Mouse (Mus musculus) heart, embryonic 14.5 days (tissue): ENCODE data around the gene Lsm14b. TPM values are rescaled to one million over a fixed set of nuclear protein-coding genes. Genes with fewer than 3 reads are reported as not detected.

Source experiments
- ATAC-seq: fragments of 200-750 bp; cut with Nextera tagmentation; 2 replicates; pipeline ENCODE4 v1.8.0; 2017; ENCODE audit warnings: low read depth, moderate TSS enrichment; ENCODE audit not compliant: insufficient number of reproducible peaks, insufficient read depth, low FRiP score
- H3K27ac ChIP-seq, 2 experiments: fragments of 200-500 bp in 1 of 2; fragments of 300-500 bp in 1 of 2; sonication (generic) in 1 of 2; replicated peaks in 1 of 2; 2 replicates each; pipeline ENCODE4 v1.5.1; 2012 to 2014; ENCODE audit warnings: low read depth in 2 of 2, low read length in 2 of 2, control low read depth in 1 of 2, mild to moderate bottlenecking in 1 of 2, mixed read lengths in 1 of 2; ENCODE audit not compliant: control insufficient read depth in 1 of 2, insufficient read depth in 1 of 2
- H3K27me3 ChIP-seq: fragments of 300-500 bp; sonication (generic); 2 replicates; pipeline ENCODE4 v1.6.1; 2014; ENCODE audit warnings: mild to moderate bottlenecking, low read length, control low read depth; ENCODE audit not compliant: control insufficient read depth, insufficient read depth
- H3K36me3 ChIP-seq: fragments of 300-500 bp; sonication (generic); 2 replicates; pipeline ENCODE4 v1.6.1; 2014; ENCODE audit warnings: mild to moderate bottlenecking, control low read depth, low read length, mixed read lengths; ENCODE audit not compliant: control insufficient read depth, insufficient read depth
- H3K4me1 ChIP-seq, 2 experiments: fragments of 200-500 bp in 1 of 2; fragments of 300-500 bp in 1 of 2; sonication (generic) in 1 of 2; 2 replicates each; pipeline ENCODE4 v1.6.1; 2012 to 2014; ENCODE audit warnings: low read length in 2 of 2, control low read depth in 1 of 2, mixed read lengths in 1 of 2; ENCODE audit not compliant: control insufficient read depth in 2 of 2, insufficient read depth in 2 of 2
- H3K4me2 ChIP-seq: fragments of 300-500 bp; sonication (generic); 2 replicates; pipeline ENCODE4 v1.6.1; 2014; ENCODE audit warnings: mild to moderate bottlenecking, low read length
- H3K4me3 ChIP-seq, 2 experiments: fragments of 200-500 bp in 1 of 2; fragments of 300-500 bp in 1 of 2; sonication (generic) in 1 of 2; 2 replicates each; pipeline ENCODE4 v1.5.1; 2012 to 2014; ENCODE audit warnings: low read length in 2 of 2, mild to moderate bottlenecking in 2 of 2, control low read depth in 1 of 2, low read depth in 1 of 2, moderate library complexity in 1 of 2; ENCODE audit not compliant: control insufficient read depth in 1 of 2, insufficient read depth in 1 of 2
- H3K9ac ChIP-seq: fragments of 300-500 bp; sonication (generic); 2 replicates; pipeline ENCODE4 v1.6.1; 2014; ENCODE audit warnings: mild to moderate bottlenecking, low read length
- H3K9me3 ChIP-seq: fragments of 300-500 bp; sonication (generic); 2 replicates; pipeline ENCODE4 v1.6.1; 2016; ENCODE audit warnings: low read length, control low read depth; ENCODE audit not compliant: control insufficient read depth
- WGBS: fragments of 180-500 bp; shearing (Covaris S2); extraction: QIAGEN DNeasy Blood & Tissue Kit; methylation state at CpG from one replicate; pipeline ENCODE4 v1.1.7; 2014; 5-methylcytosine and 5-hydroxymethylcytosine counted together
- polyA plus RNA-seq: library from polyadenylated mRNA; unstranded; fragments of >200 nt; fragmentation: Nextera tagmentation; extraction: Ambion mirVana; gene quantifications from 2 replicates; pipeline ENCODE4 v1.2.1, GENCODE M21; 2014

Gene Lsm14b
- polyA plus RNA-seq, 1 experiment from 2014 or later, result 5.3 TPM

GRCm38 (mm10) chr2:180001635-180002034, 23.2 kb upstream of the Lsm14b start:
- no peaks in the 10 kb centered on the region for H3K36me3 ChIP-seq
- no peaks in the 10 kb centered on the region for H3K4me1 ChIP-seq
- H3K4me2 ChIP-seq, result no peak overlapping the region
- H3K9me3 ChIP-seq, result no peaks in the 10 kb centered on the region
- H3K27me3 ChIP-seq, result no peaks in the 10 kb centered on the region
- H3K27ac ChIP-seq, result no peak overlapping the region
- H3K9ac ChIP-seq, result no peak overlapping the region
- no peak for ATAC-seq
- WGBS, result 80% methylated on average over 9 of the region's 9 CpGs
- no peak overlapping the region for H3K4me3 ChIP-seq

GRCm38 (mm10) chr2:180005656-180006351, 19.0 kb upstream of the Lsm14b start:
- no peak for ATAC-seq

DNA sequence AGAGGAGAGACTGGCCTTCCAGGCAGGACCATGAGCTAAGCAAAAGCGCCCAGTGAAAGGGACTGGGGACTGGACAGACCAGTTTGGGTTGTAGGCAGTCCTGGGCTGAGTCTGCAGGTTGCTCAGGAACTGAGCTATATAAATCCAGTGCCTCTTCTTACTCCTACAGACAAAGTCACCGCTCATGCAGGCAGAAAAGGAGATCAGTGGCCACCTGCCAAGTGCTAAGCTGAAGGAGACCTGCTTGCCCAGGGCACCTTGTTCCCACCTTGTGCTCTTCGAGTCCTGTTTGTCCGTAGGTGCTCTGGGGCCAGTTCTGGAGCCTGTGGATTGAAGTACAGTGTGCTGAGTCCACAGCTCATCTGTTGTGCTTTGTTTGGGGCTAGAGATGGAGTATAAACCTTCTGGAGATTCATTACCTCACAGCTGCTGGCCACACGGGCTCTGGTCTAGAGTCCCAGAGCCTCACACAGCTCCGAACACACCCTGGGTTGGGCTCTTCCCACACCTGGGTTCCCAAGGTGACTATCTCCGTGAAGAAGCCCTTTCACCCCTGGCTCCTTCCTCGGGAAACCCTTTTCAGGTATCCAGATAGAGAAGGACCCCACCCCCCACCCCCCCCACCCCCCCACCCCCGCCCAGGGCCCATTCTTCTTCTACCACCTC, 18.3 kb upstream of the Lsm14b start:
- Histone ChIP-seq H3K4me3 (no peak overlapping the region), H3K27ac (no peak overlapping the region), H3K36me3 (no peaks in the 10 kb centered on the region), H3K27me3 (no peaks in the 10 kb centered on the region), H3K4me1 (no peaks in the 10 kb centered on the region), H3K9me3 (no peaks in the 10 kb centered on the region), H3K9ac (no peak overlapping the region), H3K4me2 (no peak overlapping the region)
- WGBS, result 31% methylated on average over 9 of the region's 9 CpGs
- 0 out of 2 replicates have a peak, but pooled peaks have one; percentile 21 for ATAC-seq

More at GRCm38 (mm10) chr2:180005656-180006351, 19.0 kb upstream of the Lsm14b start:
- 48% methylated on average over 5 of the region's 5 CpGs for WGBS
- Histone ChIP-seq H3K27me3 (no peaks in the 10 kb centered on the region), H3K4me1 (no peaks in the 10 kb centered on the region), H3K36me3 (no peaks in the 10 kb centered on the region), H3K4me3 (no peak overlapping the region), H3K9me3 (no peaks in the 10 kb centered on the region), H3K9ac (no peak overlapping the region), H3K4me2 (no peak overlapping the region), H3K27ac (no peak overlapping the region)

DNA sequence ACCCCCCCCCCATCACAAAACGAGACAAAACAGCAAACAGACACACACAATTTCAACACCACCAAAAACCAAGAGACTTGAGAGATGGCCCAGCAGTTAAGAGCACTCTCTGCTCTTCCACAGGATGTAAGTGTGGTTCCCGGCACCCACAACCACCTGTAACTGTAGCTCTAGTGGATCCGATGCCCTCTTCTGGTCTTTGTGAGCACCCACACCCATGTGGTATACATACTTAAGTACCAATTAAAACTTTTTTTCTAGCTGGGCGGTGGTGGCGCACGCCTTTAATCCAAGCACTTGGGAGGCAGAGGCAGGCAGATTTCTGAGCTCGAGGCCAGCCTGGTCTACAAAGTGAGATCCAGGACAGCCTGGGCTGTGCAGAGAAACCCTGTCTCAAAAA, 14.1 kb upstream of the Lsm14b start:
- Histone ChIP-seq H3K4me1 (no peaks in the 10 kb centered on the region), H3K4me3 (no peak overlapping the region), H3K4me2 (no peak overlapping the region), H3K36me3 (no peaks in the 10 kb centered on the region), H3K27me3 (no peaks in the 10 kb centered on the region), H3K9ac (no peak overlapping the region), H3K27ac (no peak overlapping the region), H3K9me3 (no peaks in the 10 kb centered on the region)
- WGBS, result 92% methylated on average over 7 of the region's 7 CpGs
- no peak for ATAC-seq

GRCm38 (mm10) chr2:180011370-180011769, 13.4 kb upstream of the Lsm14b start:
- Histone ChIP-seq H3K4me1 (no peaks in the 10 kb centered on the region), H3K4me2 (no peak overlapping the region), H3K27ac (no peak overlapping the region), H3K9ac (no peak overlapping the region), H3K4me3 (no peak overlapping the region), H3K27me3 (no peaks in the 10 kb centered on the region), H3K36me3 (no peaks in the 10 kb centered on the region), H3K9me3 (no peaks in the 10 kb centered on the region)
- ATAC-seq, result no peak
- 81% methylated on average over 6 of the region's 6 CpGs for WGBS

DNA sequence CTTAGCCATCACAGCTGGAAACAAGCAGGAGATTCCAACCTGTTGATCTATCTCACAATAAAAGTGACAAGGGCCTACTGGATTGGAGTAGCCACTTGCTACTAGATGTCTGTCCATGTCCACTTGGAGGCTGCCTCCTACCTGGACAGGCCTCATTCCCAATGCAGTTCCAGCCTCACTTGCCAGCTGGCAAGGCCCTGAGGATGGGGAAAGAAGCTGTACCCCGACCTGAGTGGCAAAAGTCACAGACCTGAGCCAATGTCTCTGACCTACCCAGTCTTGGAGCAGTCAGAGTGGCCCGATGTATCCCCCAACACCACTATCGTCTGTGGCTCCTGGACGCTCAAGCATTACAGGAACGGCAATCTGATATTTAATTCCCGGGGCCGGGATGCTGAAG, 11.1 kb upstream of the Lsm14b start:
- ATAC-seq, result no peak
- no peak overlapping the region for H3K27ac ChIP-seq
- no peaks in the 10 kb centered on the region for H3K4me1 ChIP-seq
- 84% methylated on average over 7 of the region's 7 CpGs for WGBS
- no peak overlapping the region for H3K9ac ChIP-seq
- no peaks in the 10 kb centered on the region for H3K36me3 ChIP-seq
- no peak overlapping the region for H3K4me2 ChIP-seq
- H3K4me3 ChIP-seq, result no peak overlapping the region
- no peaks in the 10 kb centered on the region for H3K27me3 ChIP-seq
- H3K9me3 ChIP-seq, result no peaks in the 10 kb centered on the region

- Histone ChIP-seq H3K4me1 (peaks cover 0 to 3% of the 10 kb centered on the region in 2 experiments; a peak in 2 of 4 replicates), H3K9me3 (no peaks in the 10 kb centered on the region), H3K9ac (no peak overlapping the region), H3K4me3 (no peak overlapping the region), H3K27me3 (peaks cover 10% of the 10 kb centered on the region; the same call in 1 of the 2 replicates), H3K36me3 (no peaks in the 10 kb centered on the region), H3K4me2 (no peak overlapping the region), H3K27ac (no peak overlapping the region)
- ATAC-seq, result no peak
- WGBS, result 59% methylated on average over 4 of the region's 4 CpGs
Observed at GRCm38 (mm10) chr2:180017632-180018031, 7.2 kb upstream of the Lsm14b start.
